Mouse (Mus musculus) midbrain, embryonic 13.5 days (tissue): ENCODE measurements around the gene Vmn1r235. TPM values are rescaled to one million over a fixed set of nuclear protein-coding genes. Genes with fewer than 3 reads are reported as not detected.
"Not testable (repeated sequence)": the region's sequence is repeated elsewhere in the genome, so short reads cannot be mapped to it uniquely, and the experiment has no call there.

Experiments used
- ATAC-seq: fragments of 200-750 bp; cut with Nextera tagmentation; 2 replicates; pipeline ENCODE4 v1.8.0; 2017; ENCODE audit warnings: mild to moderate bottlenecking, moderate TSS enrichment, moderate library complexity
- H3K27ac ChIP-seq: fragments of 300-500 bp; sonication (generic); 2 replicates; pipeline ENCODE4 v1.5.1; 2015; ENCODE audit warnings: inconsistent platforms, mild to moderate bottlenecking, moderate library complexity
- H3K27me3 ChIP-seq: fragments of 300-500 bp; sonication (generic); 2 replicates; pipeline ENCODE4 v1.6.1; 2015; ENCODE audit warnings: mild to moderate bottlenecking, inconsistent platforms
- H3K36me3 ChIP-seq: fragments of 300-500 bp; sonication (generic); 2 replicates; pipeline ENCODE4 v1.6.1; 2015; ENCODE audit warnings: mild to moderate bottlenecking, inconsistent platforms
- H3K4me1 ChIP-seq: fragments of 300-500 bp; sonication (generic); replicated peaks from 2 replicates; pipeline ENCODE4 v1.6.1; 2015; ENCODE audit warnings: inconsistent platforms
- H3K4me2 ChIP-seq: fragments of 300-500 bp; sonication (generic); replicated peaks from 2 replicates; pipeline ENCODE4 v1.6.1; 2015; ENCODE audit warnings: moderate library complexity, mild to moderate bottlenecking, inconsistent platforms
- H3K4me3 ChIP-seq: fragments of 300-500 bp; sonication (generic); replicated peaks from 2 replicates; pipeline ENCODE4 v1.5.1; 2015; ENCODE audit warnings: mild to moderate bottlenecking, inconsistent platforms
- H3K9ac ChIP-seq: fragments of 300-500 bp; sonication (generic); replicated peaks from 2 replicates; pipeline ENCODE4 v1.6.1; 2015; ENCODE audit warnings: mild to moderate bottlenecking, inconsistent platforms
- H3K9me3 ChIP-seq: fragments of 300-500 bp; sonication (generic); 2 replicates; pipeline ENCODE4 v1.6.1; 2016; ENCODE audit warnings: mild to moderate bottlenecking, inconsistent platforms
- WGBS: fragments of 180-500 bp; shearing (Covaris S2); methylation state at CpG from one replicate; pipeline ENCODE4 v1.1.7; 2015; 5-methylcytosine and 5-hydroxymethylcytosine counted together
- microRNA-seq: library from miRNA; unstranded; fragments of <30 nt; microRNA quantifications from one replicate; pipeline ENCODE4, GENCODE M21; 2016
- polyA plus RNA-seq: library from polyadenylated mRNA; unstranded; fragments of >200 nt; fragmentation: Nextera tagmentation; extraction: Ambion mirVana; gene quantifications from 2 replicates; pipeline ENCODE4 v1.2.1, GENCODE M21; 2015

The Vmn1r235 gene
- polyA plus RNA-seq, result not detected in 2 replicates

DNA sequence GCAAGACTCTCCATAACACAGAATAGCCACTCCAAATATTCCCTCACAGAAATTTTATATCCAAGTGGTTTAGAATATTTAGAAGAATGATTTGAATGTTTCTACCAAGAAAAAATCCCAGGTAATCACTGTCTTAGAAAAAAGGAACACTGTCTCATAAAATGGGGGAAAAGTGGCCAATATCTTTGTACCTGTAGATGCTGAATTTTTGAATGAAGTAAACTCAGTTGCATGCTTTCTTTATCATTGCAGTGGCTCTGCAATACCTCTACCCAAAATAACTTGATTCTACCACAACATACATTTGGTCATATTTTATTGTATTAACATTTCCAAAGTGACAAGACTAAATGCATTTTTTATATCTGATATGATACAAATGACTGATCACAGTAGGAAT, at the start of gene Vmn1r235:
Vmn1r235 (plus strand) TSS at position 301 of the 400 bp plus-strand sequence.
- H3K9ac ChIP-seq, result no peak within 1 kb of the TSS
- H3K4me1 ChIP-seq, result no peaks in the 10 kb centered on the region
- H3K4me3 ChIP-seq, result no peak within 1 kb of the TSS
- H3K9me3 ChIP-seq, result peaks cover 12% of the 10 kb centered on the region
- H3K27ac ChIP-seq, result no peak within 1 kb of the TSS
- ATAC-seq, result no peak
- no peaks in the 10 kb centered on the region for H3K27me3 ChIP-seq
- no peak within 1 kb of the TSS for H3K4me2 ChIP-seq
- H3K36me3 ChIP-seq, result no peaks in the 10 kb centered on the region

DNA sequence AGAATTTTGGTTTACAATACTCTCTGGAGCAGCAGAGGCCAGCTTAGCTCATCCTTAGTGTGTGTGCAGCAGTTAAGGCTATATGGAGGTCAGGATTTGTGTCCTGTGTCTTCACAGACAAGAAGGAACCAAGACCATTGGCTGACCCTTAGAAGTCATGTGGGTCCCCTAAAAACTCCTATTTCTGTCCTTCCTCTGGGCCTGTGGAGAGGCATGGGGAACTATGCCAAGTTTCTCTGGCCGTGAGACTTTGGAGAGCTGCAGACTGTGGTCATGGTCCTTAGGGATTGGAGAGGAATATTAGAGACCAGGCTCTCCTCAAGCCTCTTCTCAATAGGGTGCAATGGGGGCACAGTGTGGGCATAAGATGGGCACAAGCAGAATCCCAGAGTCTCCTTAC, 45.1 kb upstream of the Vmn1r235 start:
- not testable (repeated sequence) for H3K4me1 ChIP-seq, H3K27me3 ChIP-seq, H3K9ac ChIP-seq, H3K36me3 ChIP-seq, H3K4me2 ChIP-seq, ATAC-seq, H3K4me3 ChIP-seq, H3K27ac ChIP-seq
- WGBS, result 93% methylated on average over 1 of the region's 1 CpGs
- H3K9me3 ChIP-seq, result peaks cover 19% of the 10 kb centered on the region; the same call in 1 of the 2 replicates

DNA sequence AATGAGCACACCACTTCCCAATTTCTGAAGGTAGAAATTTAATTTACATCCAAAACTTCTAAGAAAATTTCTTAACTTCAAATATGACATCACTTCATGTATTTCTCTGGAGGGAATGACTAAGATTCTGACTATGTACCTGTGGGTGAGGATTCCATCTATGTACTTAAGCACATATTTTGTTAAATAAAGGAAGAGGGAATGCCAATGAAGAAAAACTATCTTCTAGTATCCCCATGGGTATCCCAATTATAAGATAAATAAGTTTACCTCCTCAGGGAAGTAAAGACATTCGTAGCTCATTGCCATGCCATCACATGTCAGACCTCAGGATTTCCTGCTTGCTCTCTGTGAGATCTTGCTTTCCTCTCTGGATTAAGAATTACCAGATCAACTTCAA, 30.4 kb upstream of the Vmn1r235 start, which contains the start of gene Vmn1r234:
Vmn1r234 (plus strand) TSS at position 301 of the 400 bp plus-strand sequence.
- H3K4me1 ChIP-seq, result no peaks in the 10 kb centered on the region
- WGBS, result 67% methylated on average over 1 of the region's 1 CpGs
- no peak for ATAC-seq

DNA sequence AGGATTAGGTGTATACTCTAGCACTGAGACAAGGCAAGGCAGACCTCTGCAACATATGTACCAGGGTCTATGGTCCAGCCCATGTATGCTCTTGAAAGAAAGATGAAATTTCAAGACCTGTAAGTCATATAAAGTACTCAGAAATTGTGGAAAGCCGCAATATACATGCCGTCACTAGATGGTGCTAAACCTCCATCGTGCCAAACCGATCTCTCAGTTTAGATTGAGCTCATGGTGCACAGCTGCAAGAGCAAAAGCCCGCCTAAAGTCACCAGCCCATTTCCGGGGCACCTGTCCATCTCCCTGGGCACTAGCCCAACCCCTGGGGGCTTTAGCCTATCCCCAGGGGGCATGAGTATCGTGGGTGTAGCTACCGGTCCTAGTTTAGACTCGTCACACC, 24.6 kb upstream of the Vmn1r235 start:
- Histone ChIP-seq H3K36me3 (no peaks in the 10 kb centered on the region), H3K4me1 (no peaks in the 10 kb centered on the region), H3K9ac (no peak overlapping the region), H3K27ac (no peak overlapping the region), H3K4me3 (no peak overlapping the region), H3K4me2 (no peak overlapping the region), H3K9me3 (0 out of 2 replicates have a peak, but pooled peaks cover 4% of the 10 kb centered on the region), H3K27me3 (no peaks in the 10 kb centered on the region)
- ATAC-seq, result no peak
- 31% methylated on average over 9 of the region's 9 CpGs for WGBS

More for the DNA sequence above, 30.4 kb upstream of the Vmn1r235 start, which contains the start of gene Vmn1r234:
- Histone ChIP-seq H3K4me3 (no peak within 1 kb of the TSS), H3K4me2 (no peak within 1 kb of the TSS), H3K9ac (no peak within 1 kb of the TSS), H3K27me3 (no peaks in the 10 kb centered on the region), H3K9me3 (0 out of 2 replicates have a peak, but pooled peaks cover 7% of the 10 kb centered on the region), H3K36me3 (no peaks in the 10 kb centered on the region), H3K27ac (no peak within 1 kb of the TSS)

DNA sequence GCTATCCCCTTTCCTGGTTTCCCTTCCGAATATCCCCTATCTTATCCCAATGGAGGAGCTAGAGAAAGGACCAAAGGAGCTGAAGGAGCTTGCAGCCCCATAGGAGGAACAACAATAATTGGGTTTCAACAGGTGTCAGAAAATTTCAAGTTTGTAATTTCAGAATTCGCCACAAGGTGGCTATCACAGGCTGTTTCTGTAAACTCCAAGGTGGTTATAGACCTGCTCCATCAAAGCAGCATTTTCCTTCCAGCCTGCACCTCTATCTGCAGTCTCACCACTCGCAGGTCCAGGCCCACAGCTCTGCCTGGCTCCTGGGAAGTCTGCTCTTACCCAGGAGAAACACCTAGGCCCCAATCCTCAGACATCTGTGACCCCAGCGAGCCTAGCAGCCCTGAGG, 15.9 kb downstream of the Vmn1r235 start:
- no peaks in the 10 kb centered on the region for H3K4me1 ChIP-seq
- H3K27ac ChIP-seq, result no peak overlapping the region
- H3K27me3 ChIP-seq, result no peaks in the 10 kb centered on the region
- H3K9ac ChIP-seq, result no peak overlapping the region
- WGBS, result 14% methylated on average over 4 of the region's 4 CpGs
- no peak for ATAC-seq
- H3K36me3 ChIP-seq, result no peaks in the 10 kb centered on the region
- no peaks in the 10 kb centered on the region; the same call in 1 of the 2 replicates for H3K9me3 ChIP-seq
- no peak overlapping the region for H3K4me2 ChIP-seq
- H3K4me3 ChIP-seq, result no peak overlapping the region

DNA sequence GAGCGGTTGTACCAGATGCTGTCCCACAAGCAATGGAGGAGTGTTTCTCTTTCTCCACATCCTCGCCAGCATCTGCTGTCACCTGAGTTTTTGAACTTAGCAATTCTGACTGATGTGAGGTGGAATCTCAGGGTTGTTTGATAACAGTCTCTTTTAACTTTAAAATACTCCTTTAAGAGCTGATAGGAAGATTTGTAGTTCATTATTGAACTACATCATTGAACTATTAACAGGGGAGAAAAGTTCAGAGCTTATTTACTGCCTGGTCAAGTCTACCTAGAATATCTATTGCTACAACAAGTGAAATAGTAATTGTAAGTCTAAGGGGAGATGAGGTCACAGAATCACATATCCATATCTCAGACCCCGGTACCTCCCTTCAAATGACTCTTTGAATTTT, 26.4 kb downstream of the Vmn1r235 start, which contains the start of gene Vmn1r236:
Vmn1r236 (plus strand) TSS at position 301 of the 400 bp plus-strand sequence.
- Histone ChIP-seq H3K4me2 (no peak within 1 kb of the TSS), H3K9me3 (0 out of 2 replicates have a peak, but pooled peaks cover 8% of the 10 kb centered on the region), H3K36me3 (no peaks in the 10 kb centered on the region), H3K27ac (no peak within 1 kb of the TSS), H3K27me3 (no peaks in the 10 kb centered on the region), H3K4me1 (no peaks in the 10 kb centered on the region), H3K9ac (no peak within 1 kb of the TSS), H3K4me3 (no peak within 1 kb of the TSS)
- ATAC-seq, result no peak
- 84% methylated on average over 3 of the region's 3 CpGs for WGBS

DNA sequence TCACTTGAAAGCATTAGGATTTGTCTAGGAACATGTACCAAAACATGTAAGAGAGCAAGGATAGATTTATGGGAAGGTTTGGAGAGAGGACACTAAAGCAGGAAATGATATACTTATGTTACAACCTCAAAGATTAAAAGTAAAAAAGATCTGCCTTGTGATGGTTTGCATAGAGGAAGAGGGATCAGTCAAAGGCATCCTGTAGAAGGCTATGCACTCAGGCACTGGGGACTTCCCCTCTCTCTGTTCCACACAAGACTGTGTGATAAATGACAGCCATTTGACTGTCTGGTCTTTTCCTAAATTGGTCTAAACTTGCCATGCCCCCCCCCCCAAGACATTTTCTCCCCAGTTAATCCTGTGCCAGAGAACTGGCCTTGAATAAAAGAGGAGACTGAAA, 28.2 kb downstream of the Vmn1r235 start:
- H3K27me3 ChIP-seq, result no peaks in the 10 kb centered on the region
- no peak for ATAC-seq
- H3K4me2 ChIP-seq, result no peak overlapping the region
- H3K36me3 ChIP-seq, result no peaks in the 10 kb centered on the region
- H3K27ac ChIP-seq, result no peak overlapping the region
- H3K9ac ChIP-seq, result no peak overlapping the region
- H3K4me3 ChIP-seq, result no peak overlapping the region
- no peaks in the 10 kb centered on the region for H3K4me1 ChIP-seq
- H3K9me3 ChIP-seq, result 0 out of 2 replicates have a peak, but pooled peaks cover 10% of the 10 kb centered on the region

DNA sequence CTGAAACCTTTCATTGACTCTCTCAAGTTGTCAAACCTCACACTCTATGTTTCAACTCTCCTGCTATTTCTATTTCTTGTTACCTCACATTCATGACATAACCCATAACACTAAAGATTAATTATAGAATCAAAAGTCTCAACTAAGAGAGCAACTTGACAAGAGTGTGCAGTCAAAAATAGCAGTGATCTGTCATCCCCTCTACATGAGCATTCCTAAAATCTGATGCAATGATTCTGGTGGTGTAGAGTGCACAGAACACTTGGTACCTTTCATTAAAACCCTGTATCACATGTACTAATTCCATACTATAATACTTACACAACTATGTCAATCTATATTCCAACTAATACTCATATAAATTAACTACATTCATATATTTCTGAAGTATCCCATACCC, 33.5 kb downstream of the Vmn1r235 start:
- Histone ChIP-seq H3K9ac (no peak overlapping the region), H3K4me1 (no peaks in the 10 kb centered on the region), H3K27ac (no peak overlapping the region), H3K4me3 (no peak overlapping the region), H3K27me3 (no peaks in the 10 kb centered on the region), H3K36me3 (no peaks in the 10 kb centered on the region), H3K9me3 (0 out of 2 replicates have a peak, but pooled peaks cover 7% of the 10 kb centered on the region), H3K4me2 (no peak overlapping the region)
- ATAC-seq, result no peak

DNA sequence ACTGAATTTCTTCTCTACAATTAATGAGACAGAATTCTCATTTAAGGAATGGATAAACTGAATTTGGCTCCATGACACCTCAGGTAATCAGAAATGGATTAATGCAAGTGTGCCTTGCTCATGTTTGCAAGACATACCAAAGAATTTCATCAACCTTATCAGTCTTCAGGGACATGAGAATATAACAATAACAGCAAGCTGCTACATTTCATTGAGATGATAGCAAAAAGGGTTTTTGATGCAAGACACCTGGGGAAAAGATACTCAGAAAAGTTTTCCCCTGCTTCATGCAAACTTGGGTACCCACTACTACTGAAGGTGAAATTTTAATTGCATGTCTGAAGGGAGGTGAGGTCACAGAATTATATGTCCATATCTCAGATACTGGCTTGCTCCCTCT, 55.4 kb downstream of the Vmn1r235 start, which contains the start of gene Vmn1r237:
Vmn1r237 (plus strand) TSS at position 301 of the 400 bp plus-strand sequence.
- Histone ChIP-seq H3K36me3 (no peaks in the 10 kb centered on the region), H3K27me3 (no peaks in the 10 kb centered on the region), H3K9ac (no peak within 1 kb of the TSS), H3K4me1 (no peaks in the 10 kb centered on the region), H3K27ac (no peak within 1 kb of the TSS), H3K4me3 (no peak within 1 kb of the TSS), H3K9me3 (peaks cover 8% of the 10 kb centered on the region; the same call in 1 of the 2 replicates), H3K4me2 (no peak within 1 kb of the TSS)
- no peak for ATAC-seq

Small RNA genes lying within 50 kb of the gene (microRNA-seq; reads per million reads assigned to microRNA genes)
- not detected for gene Gm26384

Other genes with a start within 250 kb of the Vmn1r235 start
- gene Zfp160, start 247.5 kb upstream of the Vmn1r235 start, polyA plus RNA-seq, result 19.4 and 21.2 TPM in 2 replicates
- not detected in 2 replicates for gene Vmn1r234, start 30.3 kb upstream of the Vmn1r235 start, polyA plus RNA-seq
- not detected in 2 replicates for gene Vmn1r236, start 26.5 kb downstream of the Vmn1r235 start, polyA plus RNA-seq
- not detected in 2 replicates for gene Vmn1r237, start 55.5 kb downstream of the Vmn1r235 start, polyA plus RNA-seq
- gene Zfp677, start 127.3 kb downstream of the Vmn1r235 start, polyA plus RNA-seq, result 4.4 and 4.6 TPM in 2 replicates
- 3.5 and 4.8 TPM in 2 replicates for gene Zfp54, start 166.8 kb downstream of the Vmn1r235 start, polyA plus RNA-seq
- gene Zfp51, start 194.0 kb downstream of the Vmn1r235 start, polyA plus RNA-seq, result 16.1 and 16.4 TPM in 2 replicates
- gene Zfp53, start 232.6 kb downstream of the Vmn1r235 start, polyA plus RNA-seq, result 9.5 and 11.1 TPM in 2 replicates